Mouse (Mus musculus) spleen, adult 2 months (tissue): ENCODE data around the gene Gm20388.

ENCODE experiments used
- CTCF ChIP-seq: fragments of 200-500 bp; IDR thresholded peaks from 2 replicates; pipeline ENCODE4 v1.5.1; 2011; ENCODE audit warnings: mild to moderate bottlenecking, inconsistent platforms; ENCODE audit not compliant: insufficient read depth, insufficient read length, insufficient replicate concordance; ENCODE audit errors: extremely low read depth
- POLR2A ChIP-seq: fragments of 200-500 bp; IDR thresholded peaks from 2 replicates; pipeline ENCODE4 v1.6.1; 2011; ENCODE audit warnings: low read depth, low read length, inconsistent platforms

DNA sequence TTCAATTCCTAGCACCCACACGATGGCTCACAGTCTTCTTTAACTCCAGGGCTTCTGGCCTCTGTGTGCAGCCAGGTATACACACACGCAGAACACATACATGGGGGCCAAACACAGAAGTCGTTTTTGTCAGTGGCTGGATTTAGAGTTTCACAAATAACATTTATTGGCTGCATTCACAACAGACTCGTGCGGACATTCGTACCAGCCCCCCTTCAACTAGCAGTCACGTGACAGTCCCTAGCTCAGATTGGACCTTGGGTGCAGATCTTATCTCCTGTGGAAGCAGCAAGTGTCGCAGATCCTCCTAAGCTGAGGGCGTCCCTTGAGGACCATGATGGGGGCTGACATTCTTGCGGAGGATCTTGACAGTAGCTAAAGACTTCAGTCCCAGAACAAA lies 1620.0 kb downstream of the Gm20388 start:
- TF ChIP-seq CTCF, result no peak
- no peak for TF ChIP-seq POLR2A
